In the genomic region with DNA sequence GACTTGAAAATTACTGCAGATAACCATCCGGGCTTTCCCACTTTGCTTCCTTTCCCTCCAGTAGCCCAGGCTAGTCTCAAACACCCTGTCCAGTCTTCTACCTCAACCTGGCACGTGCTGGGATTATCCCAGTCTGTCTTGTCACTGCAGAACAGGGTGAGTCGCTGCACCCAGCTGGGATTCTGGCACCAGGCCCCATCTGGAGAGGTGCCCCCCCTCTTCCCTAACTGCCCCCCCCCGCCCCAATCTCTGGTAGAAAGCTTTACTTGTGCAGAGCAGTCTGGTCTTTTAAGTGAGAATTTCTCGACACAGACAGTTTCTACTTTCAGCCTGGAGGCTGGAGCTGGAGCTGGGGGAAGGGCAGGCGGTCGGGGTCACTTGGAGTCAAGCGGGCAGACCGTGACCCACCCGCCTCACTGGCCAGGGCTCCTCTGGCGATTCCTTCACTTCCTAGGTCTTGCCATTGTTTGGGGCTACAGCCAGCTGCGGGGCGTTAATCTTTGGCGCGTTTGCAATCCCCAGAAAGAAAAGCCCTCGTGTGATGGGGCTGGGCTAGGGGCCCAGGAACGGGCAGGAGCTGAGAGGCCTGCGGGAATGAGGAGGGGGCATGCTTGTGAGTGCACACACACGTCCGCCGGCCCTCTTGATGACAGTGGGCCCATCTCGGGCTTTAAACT, we compare ENCODE assay signal across 9 mouse cellular contexts. TPM values are rescaled to one million over a fixed set of nuclear protein-coding genes. Genes with fewer than 3 reads are reported as not detected.
DNase-seq lines count a peak whose midpoint lies in the region; ATAC-seq and TF ChIP-seq lines count a peak whose summit lies in the region.
"Had no signal": no experiment of that assay in that cellular context is flagged by ENCODE, and none has a peak within 500 bp of the region (broad histone marks: within the 10 kb centered on the region; RNA-seq: fewer than 3 reads in every experiment).

No protein-coding gene starts in this region.

- H3K4me3 ChIP-seq in liver, embryonic 11.5 days (ENCODE audit: low read depth, low read length): no peak overlapping the region
- no peak overlapping the region for H3K4me3 ChIP-seq in liver, postnatal 0 days (ENCODE audit: low read depth, low read length)
- no peak overlapping the region for H3K4me3 ChIP-seq in embryonic facial prominence, embryonic 15.5 days (replicated peaks)
- no peak overlapping the region for H3K4me3 ChIP-seq in limb, embryonic 11.5 days (ENCODE audit: low read depth, low read length)
- no peak overlapping the region for H3K4me3 ChIP-seq in stomach, embryonic 15.5 days (replicated peaks)

- H3K9ac ChIP-seq in liver, embryonic 11.5 days (ENCODE audit: low read depth, low read length): no peak overlapping the region
- H3K9ac ChIP-seq in liver, postnatal 0 days (replicated peaks): no peak overlapping the region
- no peak overlapping the region for H3K9ac ChIP-seq in embryonic facial prominence, embryonic 15.5 days
- H3K9ac ChIP-seq in limb, embryonic 11.5 days (ENCODE audit: low read length): peak overlapping the region; percentile 7; the same call in 1 of the 2 replicates
- no peak overlapping the region for H3K9ac ChIP-seq in stomach, embryonic 15.5 days

- H3K4me1 ChIP-seq in liver, embryonic 11.5 days (replicated peaks; ENCODE audit: control insufficient read depth, insufficient read depth, low read length): no peaks in the 10 kb centered on the region
- no peaks in the 10 kb centered on the region for H3K4me1 ChIP-seq in liver, postnatal 0 days (ENCODE audit: insufficient read depth)
- peaks cover 23% of the 10 kb centered on the region for H3K4me1 ChIP-seq in embryonic facial prominence, embryonic 15.5 days
- H3K4me1 ChIP-seq in limb, embryonic 11.5 days (ENCODE audit: control insufficient read depth, insufficient read depth, low read length): peaks cover 21% of the 10 kb centered on the region
- 0 out of 2 replicates have a peak, but pooled peaks cover 7% of the 10 kb centered on the region for H3K4me1 ChIP-seq in stomach, embryonic 15.5 days

- H3K9me3 ChIP-seq in liver, embryonic 11.5 days (ENCODE audit: control insufficient read depth, low read length): no peaks in the 10 kb centered on the region
- no peaks in the 10 kb centered on the region for H3K9me3 ChIP-seq in liver, postnatal 0 days (ENCODE audit: low read length)
- H3K9me3 ChIP-seq in embryonic facial prominence, embryonic 15.5 days (replicated peaks): no peaks in the 10 kb centered on the region
- H3K9me3 ChIP-seq in limb, embryonic 11.5 days (ENCODE audit: control insufficient read depth, low read length): no peaks in the 10 kb centered on the region
- no peaks in the 10 kb centered on the region for H3K9me3 ChIP-seq in stomach, embryonic 15.5 days

- no peak for ATAC-seq in liver, embryonic 11.5 days (replicated peaks; ENCODE audit: low FRiP score)
- no peak for ATAC-seq in liver, postnatal 0 days
- ATAC-seq in embryonic facial prominence, embryonic 15.5 days (ENCODE audit: insufficient number of reproducible peaks, low FRiP score, low TSS enrichment, low read depth): peak; percentile 11; the same call in 1 of the 2 replicates
- no peak for ATAC-seq in limb, embryonic 11.5 days (ENCODE audit: insufficient number of reproducible peaks, low FRiP score, low TSS enrichment, low read depth)
- no peak for ATAC-seq in stomach, embryonic 15.5 days (ENCODE audit: insufficient read depth, low FRiP score, low read depth)

- no peak for DNase-seq in liver, embryonic 11.5 days (ENCODE audit: low spot score)
- no peak for DNase-seq in liver, postnatal 0 days
- peak; percentile 53 for DNase-seq in limb, embryonic 11.5 days (ENCODE audit: low spot score)
- no peak for DNase-seq in spleen, adult 18-20 months
- DNase-seq in adipocyte (ENCODE audit: low spot score): no peak
- no peak for DNase-seq in kidney, postnatal 10 days
- DNase-seq: layer of hippocampus, adult 9-11 months had no signal

- H3K27me3 ChIP-seq in liver, embryonic 11.5 days (replicated peaks; ENCODE audit: control insufficient read depth, insufficient read depth, low read length): peaks cover 93% of the 10 kb centered on the region
- peaks cover 59% of the 10 kb centered on the region for H3K27me3 ChIP-seq in liver, postnatal 0 days (ENCODE audit: insufficient read depth, low read length)
- H3K27me3 ChIP-seq in embryonic facial prominence, embryonic 15.5 days: peaks cover 54% of the 10 kb centered on the region
- H3K27me3 ChIP-seq in limb, embryonic 11.5 days (ENCODE audit: control insufficient read depth, insufficient read depth, low read length): peaks cover 75% of the 10 kb centered on the region
- peaks cover 47% of the 10 kb centered on the region for H3K27me3 ChIP-seq in stomach, embryonic 15.5 days (replicated peaks)

- TF ChIP-seq EP300 in liver, postnatal 0 days (IDR thresholded peaks at IDR 0.05; ENCODE audit: low read depth): no peak

- peak overlapping the region; percentile 17; the same call in 1 of the 2 replicates for H3K4me2 ChIP-seq in liver, embryonic 11.5 days
- no peak overlapping the region for H3K4me2 ChIP-seq in liver, postnatal 0 days (ENCODE audit: low read depth, low read length)
- H3K4me2 ChIP-seq in embryonic facial prominence, embryonic 15.5 days (replicated peaks): peak overlapping the region; percentile 32
- H3K4me2 ChIP-seq in limb, embryonic 11.5 days (ENCODE audit: low read depth, severe bottlenecking): peak overlapping the region; percentile 31
- H3K4me2 ChIP-seq in stomach, embryonic 15.5 days: peak overlapping the region; percentile 41

- 7% methylated on average over 22 of the region's 22 CpGs for WGBS in liver, embryonic 11.5 days
- 7% methylated on average over 22 of the region's 22 CpGs for WGBS in liver, postnatal 0 days (ENCODE audit: insufficient replicate concordance)
- WGBS in embryonic facial prominence, embryonic 15.5 days: 4% methylated on average over 22 of the region's 22 CpGs
- 4% methylated on average over 21 of the region's 22 CpGs for WGBS in limb, embryonic 11.5 days
- WGBS in stomach, embryonic 15.5 days: 6% methylated on average over 22 of the region's 22 CpGs

- TF ChIP-seq CTCF in liver, postnatal 0 days (IDR thresholded peaks at IDR 0.05; ENCODE audit: low read depth): no peak

- H3K36me3 ChIP-seq in liver, embryonic 11.5 days (ENCODE audit: control insufficient read depth, insufficient read depth, low read length): no peaks in the 10 kb centered on the region
- no peaks in the 10 kb centered on the region for H3K36me3 ChIP-seq in liver, postnatal 0 days (replicated peaks; ENCODE audit: insufficient read depth, low read length)
- H3K36me3 ChIP-seq in embryonic facial prominence, embryonic 15.5 days: no peaks in the 10 kb centered on the region
- no peaks in the 10 kb centered on the region for H3K36me3 ChIP-seq in limb, embryonic 11.5 days (ENCODE audit: control insufficient read depth, insufficient read depth, low read length)
- no peaks in the 10 kb centered on the region for H3K36me3 ChIP-seq in stomach, embryonic 15.5 days

- H3K27ac ChIP-seq in liver, embryonic 11.5 days (ENCODE audit: low read depth, low read length): no peak overlapping the region
- no peak overlapping the region for H3K27ac ChIP-seq in liver, postnatal 0 days (ENCODE audit: low read depth)
- 0 out of 2 replicates have a peak overlapping the region, but pooled peaks have one; percentile 39 for H3K27ac ChIP-seq in embryonic facial prominence, embryonic 15.5 days (replicated peaks)
- H3K27ac ChIP-seq in limb, embryonic 11.5 days (replicated peaks; ENCODE audit: low read depth, low read length): no peak overlapping the region
- no peak overlapping the region for H3K27ac ChIP-seq in stomach, embryonic 15.5 days

RNA-seq across cellular contexts. Expression of a gene that starts 22.4 kb away (rescaled TPM):
- 0.12 and 0.19 TPM in 2 replicates for polyA plus RNA-seq in liver, embryonic 11.5 days (2014; fragmentation: Nextera tagmentation; extraction: Ambion mirVana)
- polyA plus RNA-seq in liver, postnatal 0 days (2015; fragmentation: Nextera tagmentation; extraction: Ambion mirVana): not detected in 2 replicates
- 1.7 and 2.6 TPM in 2 replicates for polyA plus RNA-seq in embryonic facial prominence, embryonic 15.5 days (2015; fragmentation: Nextera tagmentation; extraction: Ambion mirVana)
- polyA plus RNA-seq in limb, embryonic 11.5 days (2014; fragmentation: Nextera tagmentation; extraction: Ambion mirVana): 0.25 and 0.31 TPM in 2 replicates
- 0.03 and 0.04 TPM in 2 replicates for polyA plus RNA-seq in stomach, embryonic 15.5 days (2015; fragmentation: Nextera tagmentation; extraction: Ambion mirVana)
